Mouse (Mus musculus): ENCODE data around the gene Zfand2b. TPM values are rescaled to one million over a fixed set of nuclear protein-coding genes. Genes with fewer than 3 reads are reported as not detected.

The Zfand2b gene
- polyA plus RNA-seq, 1 experiment from 2014 or later = 39.6 TPM

DNA sequence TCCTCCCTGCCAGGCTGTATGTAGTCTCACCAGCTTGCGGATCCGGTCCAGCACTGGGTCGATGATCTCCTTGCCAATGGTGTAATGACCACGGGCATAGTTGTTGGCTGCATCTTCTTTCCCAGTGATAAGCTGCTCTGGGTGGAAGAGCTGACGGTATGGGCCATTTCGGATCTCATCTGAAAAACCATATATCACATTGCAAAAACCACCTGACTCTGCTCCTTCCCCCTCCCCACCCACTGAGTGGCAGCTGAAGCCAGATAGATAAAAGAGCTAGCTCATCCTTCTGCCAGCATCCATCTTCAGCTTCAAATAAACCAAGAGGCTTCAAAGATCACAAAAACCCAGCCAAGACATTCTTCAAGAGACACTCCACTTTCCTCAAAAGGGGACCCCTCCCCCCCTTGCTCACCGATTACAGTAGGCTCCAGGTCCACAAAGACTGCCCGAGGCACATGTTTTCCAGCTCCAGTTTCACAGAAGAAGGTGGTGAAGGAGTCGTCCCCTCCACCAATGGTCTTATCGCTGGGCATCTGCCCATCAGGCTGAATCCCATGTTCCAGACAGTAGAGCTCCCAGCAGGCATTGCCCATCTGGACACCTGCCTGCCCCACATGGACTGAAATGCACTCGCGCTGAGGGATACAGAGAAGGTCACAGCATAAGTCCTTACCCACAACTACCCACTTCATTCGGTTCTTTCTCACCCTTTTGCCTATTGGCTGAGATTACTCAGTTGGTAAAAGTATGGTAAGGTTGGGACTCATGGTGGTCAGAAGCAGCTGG, 48.5 kb downstream of the Zfand2b start:
- H3K4me3 ChIP-seq (ENCODE audit: low read length) = no peak overlapping the region
- peaks cover 31% of the 10 kb centered on the region for H3K36me3 ChIP-seq (ENCODE audit: control insufficient read depth, insufficient read depth, low read length)
- WGBS = 76% methylated on average over 13 of the region's 13 CpGs
- H3K27ac ChIP-seq (ENCODE audit: low read depth, low read length) = no peak overlapping the region
- no peaks in the 10 kb centered on the region for H3K9me3 ChIP-seq (ENCODE audit: control insufficient read depth, low read length)
- peaks cover 15% of the 10 kb centered on the region for H3K4me1 ChIP-seq (ENCODE audit: control insufficient read depth, insufficient read depth, low read length)
- H3K9ac ChIP-seq (ENCODE audit: low read depth, low read length) = no peak overlapping the region
- peaks cover 29% of the 10 kb centered on the region for H3K27me3 ChIP-seq (ENCODE audit: control insufficient read depth, insufficient read depth, low read length)
- ATAC-seq (ENCODE audit: low FRiP score, low TSS enrichment) = no peak
- no peak overlapping the region for H3K4me2 ChIP-seq (replicated peaks; ENCODE audit: low read depth, low read length)

GRCm38 (mm10) chr1:75217893-75218226, 49.4 kb downstream of the Zfand2b start:
- no peaks in the 10 kb centered on the region for H3K9me3 ChIP-seq (ENCODE audit: control insufficient read depth, low read length)
- H3K4me2 ChIP-seq (replicated peaks; ENCODE audit: low read depth, low read length) = peak overlapping the region; percentile 99
- ATAC-seq (ENCODE audit: low FRiP score, low TSS enrichment) = no peak
- peaks cover 9% of the 10 kb centered on the region for H3K4me1 ChIP-seq (ENCODE audit: control insufficient read depth, insufficient read depth, low read length)
- H3K9ac ChIP-seq (ENCODE audit: low read depth, low read length) = peak overlapping the region; percentile 54; the same call in 1 of the 2 replicates
- peaks cover 24% of the 10 kb centered on the region for H3K36me3 ChIP-seq (ENCODE audit: control insufficient read depth, insufficient read depth, low read length)
- H3K4me3 ChIP-seq (ENCODE audit: low read length) = peak overlapping the region; percentile 57
- H3K27ac ChIP-seq (ENCODE audit: low read depth, low read length) = no peak overlapping the region
- WGBS = 4% methylated on average over 6 of the region's 6 CpGs
- H3K27me3 ChIP-seq (ENCODE audit: control insufficient read depth, insufficient read depth, low read length) = peaks cover 29% of the 10 kb centered on the region

- under 1% methylated on average over 38 of the region's 38 CpGs for WGBS
- peak overlapping the region; percentile 99 for H3K4me2 ChIP-seq (replicated peaks; ENCODE audit: low read depth, low read length)
- peaks cover 29% of the 10 kb centered on the region for H3K27me3 ChIP-seq (ENCODE audit: control insufficient read depth, insufficient read depth, low read length)
- peak; percentile 40 for ATAC-seq (ENCODE audit: low FRiP score, low TSS enrichment)
- H3K9me3 ChIP-seq (ENCODE audit: control insufficient read depth, low read length) = no peaks in the 10 kb centered on the region
- H3K4me3 ChIP-seq (ENCODE audit: low read length) = peak overlapping the region; percentile 57
- H3K9ac ChIP-seq (ENCODE audit: low read depth, low read length) = peak overlapping the region; percentile 54
- no peak overlapping the region for H3K27ac ChIP-seq (ENCODE audit: low read depth, low read length)
- H3K36me3 ChIP-seq (ENCODE audit: control insufficient read depth, insufficient read depth, low read length) = peaks cover 19% of the 10 kb centered on the region
- peaks cover 8% of the 10 kb centered on the region for H3K4me1 ChIP-seq (ENCODE audit: control insufficient read depth, insufficient read depth, low read length)
Measured at GRCm38 (mm10) chr1:75218227-75219001, 50.0 kb downstream of the Zfand2b start.

GRCm38 (mm10) chr1:75219078-75219477, 50.6 kb downstream of the Zfand2b start:
- H3K9ac ChIP-seq (ENCODE audit: low read depth, low read length) = peak overlapping the region; percentile 54
- H3K27me3 ChIP-seq (ENCODE audit: control insufficient read depth, insufficient read depth, low read length) = peaks cover 29% of the 10 kb centered on the region
- H3K4me2 ChIP-seq (replicated peaks; ENCODE audit: low read depth, low read length) = peak overlapping the region; percentile 99
- no peaks in the 10 kb centered on the region for H3K9me3 ChIP-seq (ENCODE audit: control insufficient read depth, low read length)
- H3K4me3 ChIP-seq (ENCODE audit: low read length) = peak overlapping the region; percentile 57
- H3K4me1 ChIP-seq (ENCODE audit: control insufficient read depth, insufficient read depth, low read length) = peaks cover 5% of the 10 kb centered on the region
- peak; percentile 84 for ATAC-seq (ENCODE audit: low FRiP score, low TSS enrichment)
- WGBS = 0% methylated on average over 24 of the region's 24 CpGs
- H3K27ac ChIP-seq (ENCODE audit: low read depth, low read length) = no peak overlapping the region
- H3K36me3 ChIP-seq (ENCODE audit: control insufficient read depth, insufficient read depth, low read length) = peaks cover 12% of the 10 kb centered on the region; the same call in 1 of the 2 replicates

GRCm38 (mm10) chr1:75219531-75219930, 51.1 kb downstream of the Zfand2b start, which contains the start of gene Tuba4a:
Gene Tuba4a, minus strand, starts transcription at chr1:75219865.
- peaks cover 7% of the 10 kb centered on the region; the same call in 1 of the 2 replicates for H3K36me3 ChIP-seq (ENCODE audit: control insufficient read depth, insufficient read depth, low read length)
- H3K9ac ChIP-seq (ENCODE audit: low read depth, low read length) = peak within 1 kb of the TSS; percentile 54
- H3K4me3 ChIP-seq (ENCODE audit: low read length) = peak within 1 kb of the TSS; percentile 57
- H3K27me3 ChIP-seq (ENCODE audit: control insufficient read depth, insufficient read depth, low read length) = peaks cover 29% of the 10 kb centered on the region
- H3K4me1 ChIP-seq (ENCODE audit: control insufficient read depth, insufficient read depth, low read length) = peaks cover 5% of the 10 kb centered on the region; the same call in 1 of the 2 replicates
- peak; percentile 36 for ATAC-seq (ENCODE audit: low FRiP score, low TSS enrichment)
- H3K9me3 ChIP-seq (ENCODE audit: control insufficient read depth, low read length) = no peaks in the 10 kb centered on the region
- H3K27ac ChIP-seq (ENCODE audit: low read depth, low read length) = no peak within 1 kb of the TSS
- peak within 1 kb of the TSS; percentile 99 for H3K4me2 ChIP-seq (replicated peaks; ENCODE audit: low read depth, low read length)
- under 1% methylated on average over 34 of the region's 34 CpGs for WGBS

Small RNA genes lying within 50 kb of the gene (microRNA-seq; reads per million reads assigned to microRNA genes)
- not detected for gene Gm27943

Other genes starting within 250 kb of the Zfand2b start
- not detected in 2 replicates for gene Cfap65, start 233.0 kb upstream of the Zfand2b start, polyA plus RNA-seq (2014; fragmentation: Nextera tagmentation; extraction: Ambion mirVana)
- 0.43 and 0.84 TPM in 2 replicates for gene Ihh, start 217.0 kb upstream of the Zfand2b start, polyA plus RNA-seq (2014; fragmentation: Nextera tagmentation; extraction: Ambion mirVana)
- 9.7 and 10.7 TPM in 2 replicates for gene Nhej1, start 43.4 kb upstream of the Zfand2b start, polyA plus RNA-seq (2014; fragmentation: Nextera tagmentation; extraction: Ambion mirVana)
- 0.84 and 2.4 TPM in 2 replicates for gene Slc23a3, start 34.8 kb upstream of the Zfand2b start, polyA plus RNA-seq (2014; fragmentation: Nextera tagmentation; extraction: Ambion mirVana)
- gene Cnppd1, start 25.9 kb upstream of the Zfand2b start, polyA plus RNA-seq (2014; fragmentation: Nextera tagmentation; extraction: Ambion mirVana) = 25.8 and 35.7 TPM in 2 replicates
- gene Retreg2, start 25.9 kb upstream of the Zfand2b start, polyA plus RNA-seq (2014; fragmentation: Nextera tagmentation; extraction: Ambion mirVana) = 36.6 and 56.0 TPM in 2 replicates
- gene Abcb6, start 11.7 kb downstream of the Zfand2b start, polyA plus RNA-seq (2014; fragmentation: Nextera tagmentation; extraction: Ambion mirVana) = 19.4 and 23.8 TPM in 2 replicates
- 16.7 and 21.1 TPM in 2 replicates for gene Ankzf1, start 23.5 kb downstream of the Zfand2b start, polyA plus RNA-seq (2014; fragmentation: Nextera tagmentation; extraction: Ambion mirVana)
- 18.5 and 26.0 TPM in 2 replicates for gene Atg9a, start 23.6 kb downstream of the Zfand2b start, polyA plus RNA-seq (2014; fragmentation: Nextera tagmentation; extraction: Ambion mirVana)
- gene Glb1l, start 42.2 kb downstream of the Zfand2b start, polyA plus RNA-seq (2014; fragmentation: Nextera tagmentation; extraction: Ambion mirVana) = 18.1 and 34.4 TPM in 2 replicates
- 125 and 129 TPM in 2 replicates for gene Stk16, start 42.2 kb downstream of the Zfand2b start, polyA plus RNA-seq (2014; fragmentation: Nextera tagmentation; extraction: Ambion mirVana)
- gene Tuba4a, start 51.2 kb downstream of the Zfand2b start, polyA plus RNA-seq (2014; fragmentation: Nextera tagmentation; extraction: Ambion mirVana) = 31.6 and 32.1 TPM in 2 replicates
- not detected in 2 replicates for gene A630095N17Rik, start 63.5 kb downstream of the Zfand2b start, polyA plus RNA-seq (2014; fragmentation: Nextera tagmentation; extraction: Ambion mirVana)
- 13.2 and 14.4 TPM in 2 replicates for gene Dnajb2, start 67.8 kb downstream of the Zfand2b start, polyA plus RNA-seq (2014; fragmentation: Nextera tagmentation; extraction: Ambion mirVana)
- gene Ptprn, start 95.9 kb downstream of the Zfand2b start, polyA plus RNA-seq (2014; fragmentation: Nextera tagmentation; extraction: Ambion mirVana) = 0.08 TPM in 1 of 2 replicates, not detected in the other
- gene Resp18, start 109.8 kb downstream of the Zfand2b start, polyA plus RNA-seq (2014; fragmentation: Nextera tagmentation; extraction: Ambion mirVana) = not detected in 2 replicates
- gene Dnpep, start 149.3 kb downstream of the Zfand2b start, polyA plus RNA-seq (2014; fragmentation: Nextera tagmentation; extraction: Ambion mirVana) = 146 and 150 TPM in 2 replicates
- 41.5 and 51.6 TPM in 2 replicates for gene Des, start 191.7 kb downstream of the Zfand2b start, polyA plus RNA-seq (2014; fragmentation: Nextera tagmentation; extraction: Ambion mirVana)
- gene Speg, start 206.7 kb downstream of the Zfand2b start, polyA plus RNA-seq (2014; fragmentation: Nextera tagmentation; extraction: Ambion mirVana) = 39.6 and 43.5 TPM in 2 replicates

Measured in kidney, embryonic 14.5 days (tissue).